Mouse (Mus musculus) neural tube, embryonic 14.5 days (tissue): ENCODE data around the gene Myo5c. TPM values are rescaled to one million over a fixed set of nuclear protein-coding genes. Genes with fewer than 3 reads are reported as not detected.

Experiments
- ATAC-seq: fragments of 200-750 bp; cut with Nextera tagmentation; 2 replicates; pipeline ENCODE4 v1.8.0; 2017; ENCODE audit warnings: low read depth, mild to moderate bottlenecking, moderate TSS enrichment, moderate library complexity
- H3K27ac ChIP-seq: fragments of 300-500 bp; sonication (generic); 2 replicates; pipeline ENCODE4 v1.5.1; 2014; ENCODE audit warnings: low read depth, mild to moderate bottlenecking, control low read depth, low read length, moderate library complexity, mixed read lengths
- H3K27me3 ChIP-seq: fragments of 300-500 bp; sonication (generic); 2 replicates; pipeline ENCODE4 v1.6.1; 2014; ENCODE audit warnings: low read length; ENCODE audit not compliant: control insufficient read depth, insufficient read depth
- H3K36me3 ChIP-seq: fragments of 300-500 bp; sonication (generic); 2 replicates; pipeline ENCODE4 v1.6.1; 2014; ENCODE audit warnings: low read length, mixed read lengths; ENCODE audit not compliant: control insufficient read depth, insufficient read depth
- H3K4me1 ChIP-seq: fragments of 300-500 bp; sonication (generic); 2 replicates; pipeline ENCODE4 v1.6.1; 2014; ENCODE audit warnings: low read length; ENCODE audit not compliant: control insufficient read depth, insufficient read depth
- H3K4me2 ChIP-seq: fragments of 300-500 bp; sonication (generic); 2 replicates; pipeline ENCODE4 v1.6.1; 2014; ENCODE audit warnings: mild to moderate bottlenecking, low read depth, low read length, control low read depth
- H3K4me3 ChIP-seq: fragments of 300-500 bp; sonication (generic); 2 replicates; pipeline ENCODE4 v1.5.1; 2014; ENCODE audit warnings: low read depth, low read length, control low read depth, mixed read lengths
- H3K9ac ChIP-seq: fragments of 300-500 bp; sonication (generic); replicated peaks from 2 replicates; pipeline ENCODE4 v1.6.1; 2014; ENCODE audit warnings: low read depth, mild to moderate bottlenecking, control low read depth, low read length, mixed read lengths
- H3K9me3 ChIP-seq: fragments of 300-500 bp; sonication (generic); 2 replicates; pipeline ENCODE4 v1.6.1; 2016; ENCODE audit warnings: low read length; ENCODE audit not compliant: control insufficient read depth
- WGBS: fragments of 180-500 bp; shearing (Covaris S2); extraction: QIAGEN DNeasy Blood & Tissue Kit; methylation state at CpG from one replicate; pipeline ENCODE4 v1.1.7; 2014; 5-methylcytosine and 5-hydroxymethylcytosine counted together
- polyA plus RNA-seq: library from polyadenylated mRNA; unstranded; fragments of >200 nt; fragmentation: Nextera tagmentation; extraction: Ambion mirVana; gene quantifications from 2 replicates; pipeline ENCODE4 v1.2.1, GENCODE M21; 2014

Myo5c gene
- polyA plus RNA-seq, 1 experiment from 2014 or later, result 0.84 TPM

GRCm38 (mm10) chr9:75322099-75322885 is 90.5 kb downstream of the Myo5c start:
- Histone ChIP-seq H3K4me2 (no peak overlapping the region), H3K36me3 (peaks cover 11% of the 10 kb centered on the region), H3K9ac (no peak overlapping the region), H3K9me3 (no peaks in the 10 kb centered on the region), H3K4me3 (no peak overlapping the region), H3K27ac (no peak overlapping the region), H3K4me1 (no peaks in the 10 kb centered on the region), H3K27me3 (no peaks in the 10 kb centered on the region)
- WGBS, result 85% methylated on average over 13 of the region's 13 CpGs
- no peak for ATAC-seq

DNA sequence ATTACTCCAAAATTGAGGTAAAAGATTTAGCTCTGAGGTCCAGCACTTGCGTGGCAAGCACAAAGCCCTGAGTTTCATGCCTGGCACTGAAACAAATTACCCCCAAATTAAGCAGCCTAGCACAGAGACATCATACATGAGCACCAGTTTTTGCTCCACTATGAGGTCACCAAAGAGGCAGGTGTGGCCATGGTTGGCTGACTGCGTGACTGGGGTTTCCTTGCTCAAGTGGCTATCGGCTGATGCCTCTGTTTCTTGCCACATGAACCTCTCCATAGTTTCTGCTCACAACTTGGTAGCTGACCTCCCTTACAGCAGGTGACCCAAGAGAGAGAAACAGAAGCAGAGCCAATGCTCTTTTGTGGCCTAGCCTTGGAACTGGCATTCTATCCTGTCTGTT is 96.2 kb downstream of the Myo5c start:
- H3K4me3 ChIP-seq, result no peak overlapping the region
- no peaks in the 10 kb centered on the region for H3K4me1 ChIP-seq
- H3K9ac ChIP-seq, result no peak overlapping the region
- no peaks in the 10 kb centered on the region for H3K27me3 ChIP-seq
- ATAC-seq, result no peak
- H3K9me3 ChIP-seq, result no peaks in the 10 kb centered on the region
- no peak overlapping the region for H3K4me2 ChIP-seq
- no peak overlapping the region for H3K27ac ChIP-seq
- peaks cover 28% of the 10 kb centered on the region for H3K36me3 ChIP-seq
- WGBS, result 93% methylated on average over 3 of the region's 3 CpGs

DNA sequence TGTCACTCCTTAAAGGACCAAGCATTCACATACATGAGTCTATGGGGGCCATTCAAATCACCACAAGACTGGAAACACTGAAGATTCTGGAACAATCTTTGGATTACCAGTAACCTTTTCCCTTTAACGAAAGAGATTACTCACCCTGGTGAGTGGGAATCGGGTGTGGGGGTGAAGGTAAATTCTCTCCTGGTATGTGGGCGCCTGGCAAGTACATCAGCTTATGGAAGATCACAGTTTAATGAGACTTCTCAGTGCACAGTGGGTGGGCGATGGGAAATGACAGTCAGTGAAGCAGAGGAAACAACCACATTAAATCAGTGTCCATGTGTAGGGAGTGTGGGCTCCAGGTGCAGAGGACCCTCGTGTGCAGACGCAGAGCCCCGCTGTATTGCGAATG is 99.0 kb downstream of the Myo5c start:
- H3K27ac ChIP-seq, result no peak overlapping the region
- no peak for ATAC-seq
- no peak overlapping the region for H3K4me2 ChIP-seq
- H3K9me3 ChIP-seq, result no peaks in the 10 kb centered on the region
- WGBS, result 73% methylated on average over 8 of the region's 8 CpGs
- no peak overlapping the region for H3K4me3 ChIP-seq
- no peaks in the 10 kb centered on the region for H3K4me1 ChIP-seq
- H3K27me3 ChIP-seq, result no peaks in the 10 kb centered on the region
- peaks cover 37% of the 10 kb centered on the region for H3K36me3 ChIP-seq
- no peak overlapping the region for H3K9ac ChIP-seq

DNA sequence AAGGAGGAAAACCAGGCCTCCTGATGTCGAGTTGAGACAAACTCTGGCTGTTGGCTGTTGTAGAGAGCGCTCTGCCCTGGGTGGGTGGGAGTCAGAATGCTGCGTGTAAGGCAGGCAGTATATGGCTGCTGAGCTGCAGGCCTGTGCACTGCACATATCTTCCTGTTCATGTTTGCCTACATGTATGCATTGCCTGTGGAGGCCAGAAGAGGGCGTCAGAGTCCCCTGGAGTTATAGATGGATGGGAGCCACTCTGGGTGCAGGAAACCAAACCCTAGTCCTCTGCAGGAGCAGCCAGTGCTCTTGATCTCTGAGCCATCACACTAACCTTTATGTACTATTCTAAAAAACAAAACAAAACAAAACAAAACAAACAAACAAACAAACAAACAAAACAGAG is 102.6 kb downstream of the Myo5c start:
- no peak for ATAC-seq
- 85% methylated on average over 4 of the region's 4 CpGs for WGBS
- Histone ChIP-seq H3K9ac (no peak overlapping the region), H3K36me3 (peaks cover 62% of the 10 kb centered on the region), H3K4me3 (no peak overlapping the region), H3K27ac (no peak overlapping the region), H3K9me3 (no peaks in the 10 kb centered on the region), H3K4me2 (no peak overlapping the region), H3K4me1 (no peaks in the 10 kb centered on the region), H3K27me3 (no peaks in the 10 kb centered on the region)

GRCm38 (mm10) chr9:75338016-75338415 is 106.2 kb downstream of the Myo5c start:
- Histone ChIP-seq H3K27me3 (no peaks in the 10 kb centered on the region), H3K4me2 (no peak overlapping the region), H3K36me3 (peaks cover 60% of the 10 kb centered on the region), H3K27ac (no peak overlapping the region), H3K4me3 (no peak overlapping the region), H3K9me3 (no peaks in the 10 kb centered on the region), H3K9ac (no peak overlapping the region), H3K4me1 (no peaks in the 10 kb centered on the region)
- 96% methylated on average over 6 of the region's 6 CpGs for WGBS
- ATAC-seq, result no peak

- 92% methylated on average over 4 of the region's 4 CpGs for WGBS
- no peak overlapping the region for H3K4me2 ChIP-seq
- no peaks in the 10 kb centered on the region for H3K27me3 ChIP-seq
- no peak for ATAC-seq
- H3K4me1 ChIP-seq, result no peaks in the 10 kb centered on the region
- H3K27ac ChIP-seq, result no peak overlapping the region
- no peaks in the 10 kb centered on the region for H3K9me3 ChIP-seq
- H3K4me3 ChIP-seq, result no peak overlapping the region
- H3K36me3 ChIP-seq, result peaks cover 49% of the 10 kb centered on the region
- no peak overlapping the region for H3K9ac ChIP-seq
Measured at GRCm38 (mm10) chr9:75342433-75342832, 110.6 kb downstream of the Myo5c start.

DNA sequence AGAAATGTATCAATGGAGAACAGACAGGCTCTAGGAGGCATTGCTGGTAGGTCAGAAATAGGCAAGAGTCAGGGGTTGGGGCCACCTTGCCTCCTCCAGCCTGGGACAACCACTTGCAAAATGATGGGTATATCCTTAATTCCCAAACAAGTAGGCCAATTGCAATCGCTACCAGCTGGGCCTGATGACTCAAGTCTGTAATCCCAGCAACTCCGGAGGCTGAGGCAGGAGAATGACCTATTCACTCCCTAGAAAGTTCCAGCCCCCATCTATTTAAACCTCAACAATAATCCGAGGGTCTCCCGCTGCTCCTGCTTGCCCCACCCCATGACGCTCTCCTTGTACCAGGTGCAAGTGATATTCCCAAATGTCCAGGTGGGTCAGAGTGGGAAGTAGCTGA is 115.6 kb downstream of the Myo5c start, which contains the start of gene Bcl2l10:
TSS of gene Bcl2l10 (plus strand) at position 301 of the 400 bp plus-strand sequence.
- no peak within 1 kb of the TSS for H3K27ac ChIP-seq
- H3K9me3 ChIP-seq, result no peaks in the 10 kb centered on the region
- H3K4me2 ChIP-seq, result no peak within 1 kb of the TSS
- H3K27me3 ChIP-seq, result no peaks in the 10 kb centered on the region
- H3K9ac ChIP-seq, result no peak within 1 kb of the TSS
- no peak for ATAC-seq
- H3K36me3 ChIP-seq, result peaks cover 19% of the 10 kb centered on the region
- WGBS, result 95% methylated on average over 5 of the region's 5 CpGs
- H3K4me1 ChIP-seq, result no peaks in the 10 kb centered on the region
- no peak within 1 kb of the TSS for H3K4me3 ChIP-seq

DNA sequence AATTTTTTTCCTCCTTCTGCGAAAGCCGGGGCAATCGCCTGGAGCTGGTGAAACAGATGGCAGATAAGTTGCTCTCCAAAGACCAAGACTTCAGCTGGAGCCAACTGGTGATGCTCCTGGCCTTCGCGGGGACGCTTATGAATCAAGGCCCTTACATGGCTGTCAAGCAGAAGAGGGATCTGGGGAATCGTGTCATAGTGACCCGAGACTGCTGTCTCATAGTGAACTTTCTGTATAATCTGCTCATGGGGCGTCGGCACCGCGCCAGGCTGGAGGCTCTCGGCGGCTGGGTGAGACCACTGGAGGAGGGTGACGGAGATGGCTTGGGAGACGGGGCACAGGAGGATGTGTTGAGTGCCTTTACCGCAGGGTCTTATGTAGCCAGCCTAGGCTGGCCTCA is 116.2 kb downstream of the Myo5c start:
- H3K4me3 ChIP-seq, result no peak overlapping the region
- no peak overlapping the region for H3K9ac ChIP-seq
- H3K4me1 ChIP-seq, result no peaks in the 10 kb centered on the region
- no peaks in the 10 kb centered on the region for H3K27me3 ChIP-seq
- no peaks in the 10 kb centered on the region for H3K9me3 ChIP-seq
- no peak for ATAC-seq
- H3K4me2 ChIP-seq, result no peak overlapping the region
- peaks cover 17% of the 10 kb centered on the region for H3K36me3 ChIP-seq
- 83% methylated on average over 17 of the region's 17 CpGs for WGBS
- H3K27ac ChIP-seq, result no peak overlapping the region

- Histone ChIP-seq H3K36me3 (peaks cover 14% of the 10 kb centered on the region), H3K4me3 (no peak overlapping the region), H3K27me3 (no peaks in the 10 kb centered on the region), H3K9me3 (no peaks in the 10 kb centered on the region), H3K9ac (no peak overlapping the region), H3K27ac (no peak overlapping the region), H3K4me1 (no peaks in the 10 kb centered on the region), H3K4me2 (no peak overlapping the region)
- no peak for ATAC-seq
- WGBS, result 82% methylated on average over 3 of the region's 3 CpGs
Measured at GRCm38 (mm10) chr9:75348641-75349040, 116.8 kb downstream of the Myo5c start.
